Comparison of ENCODE assay signal across 8 mouse cellular contexts in genomic region chr2:146612522-146613288, GRCm38 (mm10).
DNase-seq lines count a peak whose midpoint lies in the region; ATAC-seq lines count a peak whose summit lies in the region.

No protein-coding gene starts in this region.

- intact Hi-C loops in gastrocnemius, postnatal 36 days (cut with DNase I), result loop anchor here (2.0 kb wide), 1 partner anchor 142 kb away; no protein-coding TSS in a partner anchor

- no peak overlapping the region for H3K27ac ChIP-seq in liver, embryonic 15.5 days (replicated peaks)
- no peak overlapping the region for H3K27ac ChIP-seq in neural tube, embryonic 11.5 days (ENCODE audit: low read depth, low read length)

- peak; percentile 5 to 15 for DNase-seq in urinary bladder, adult 18-20 months (ENCODE audit: low spot score in 2 of 2)
- no peak for DNase-seq in urinary bladder, postnatal 4 days (ENCODE audit: low spot score in 2 of 2)
- peak; percentile 75 to 79 for DNase-seq in cerebellum, postnatal 10 days
- DNase-seq in gastrocnemius, postnatal 36 days, result peak; percentile 12 to 19
- peak; percentile 5 for DNase-seq in kidney, adult 11 months
- DNase-seq in neural tube, embryonic 11.5 days (ENCODE audit: low spot score), result peak; percentile 69
- peak; percentile 37 for DNase-seq in thymus, postnatal 0 days (ENCODE audit: low spot score)

- 6% methylated on average over 20 of the region's 20 CpGs for WGBS in liver, embryonic 15.5 days (ENCODE audit: insufficient replicate concordance)
- 8% methylated on average over 20 of the region's 20 CpGs for WGBS in neural tube, embryonic 11.5 days

- H3K4me1 ChIP-seq in liver, embryonic 15.5 days (replicated peaks), result peaks cover 4% of the 10 kb centered on the region; the same call in 1 of the 2 replicates
- H3K4me1 ChIP-seq in neural tube, embryonic 11.5 days (ENCODE audit: control insufficient read depth, insufficient read depth, low read length), result no peaks in the 10 kb centered on the region

- no peak overlapping the region for H3K9ac ChIP-seq in liver, embryonic 15.5 days
- H3K9ac ChIP-seq in neural tube, embryonic 11.5 days (ENCODE audit: low read length), result no peak overlapping the region

- no peak overlapping the region for H3K4me3 ChIP-seq in liver, embryonic 15.5 days (replicated peaks)
- H3K4me3 ChIP-seq in neural tube, embryonic 11.5 days (ENCODE audit: low read depth, low read length), result peak overlapping the region; percentile 20; the same call in 1 of the 2 replicates

- H3K4me2 ChIP-seq in liver, embryonic 15.5 days, result peak overlapping the region; percentile 60
- H3K4me2 ChIP-seq in neural tube, embryonic 11.5 days (ENCODE audit: low read depth), result peak overlapping the region; percentile 35

- H3K27me3 ChIP-seq in liver, embryonic 15.5 days, result no peaks in the 10 kb centered on the region
- H3K27me3 ChIP-seq in neural tube, embryonic 11.5 days (ENCODE audit: control insufficient read depth, insufficient read depth, low read length), result no peaks in the 10 kb centered on the region

- ATAC-seq in liver, embryonic 15.5 days (ENCODE audit: insufficient read depth), result no peak
- ATAC-seq in neural tube, embryonic 11.5 days (ENCODE audit: insufficient read depth, low FRiP score, low TSS enrichment), result no peak

- no peaks in the 10 kb centered on the region for H3K9me3 ChIP-seq in liver, embryonic 15.5 days (replicated peaks)
- H3K9me3 ChIP-seq in neural tube, embryonic 11.5 days (ENCODE audit: control insufficient read depth, low read length), result no peaks in the 10 kb centered on the region

- H3K36me3 ChIP-seq in liver, embryonic 15.5 days (replicated peaks), result no peaks in the 10 kb centered on the region
- H3K36me3 ChIP-seq in neural tube, embryonic 11.5 days (ENCODE audit: control insufficient read depth, insufficient read depth, low read length), result no peaks in the 10 kb centered on the region

Comparison
In these comparisons a context has a peak if more than half of its experiments do, and no peak if none do; other contexts are left out.
1. DNase-seq: peak in urinary bladder, adult 18-20 months (2 of 2), cerebellum, postnatal 10 days (2 of 2), gastrocnemius, postnatal 36 days (2 of 2), kidney, adult 11 months (single experiment), neural tube, embryonic 11.5 days (single experiment) and thymus, postnatal 0 days (single experiment); none in urinary bladder, postnatal 4 days (0 of 2).